Mouse (Mus musculus) liver, embryonic 12.5 days (tissue): ENCODE results near the gene Zfp683. TPM values are rescaled to one million over a fixed set of nuclear protein-coding genes. Genes with fewer than 3 reads are reported as not detected.
A peak's percentile ranks its signal among the peaks of the same experiment; 100 is the strongest.

ENCODE experiments used
- ATAC-seq: fragments of 200-750 bp; cut with Nextera tagmentation; 2 replicates; pipeline ENCODE4 v1.8.0; 2017; ENCODE audit warnings: moderate number of reproducible peaks, mild to moderate bottlenecking, moderate library complexity
- H3K27ac ChIP-seq: fragments of 300-500 bp; sonication (generic); 2 replicates; pipeline ENCODE4 v1.5.1; 2016; ENCODE audit warnings: mild to moderate bottlenecking
- H3K27me3 ChIP-seq: fragments of 300-500 bp; sonication (generic); replicated peaks from 2 replicates; pipeline ENCODE4 v1.6.1; 2016; ENCODE audit warnings: mild to moderate bottlenecking, moderate library complexity
- H3K36me3 ChIP-seq: fragments of 300-500 bp; sonication (generic); 2 replicates; pipeline ENCODE4 v1.6.1; 2016; ENCODE audit warnings: mild to moderate bottlenecking, moderate library complexity
- H3K4me1 ChIP-seq: fragments of 300-500 bp; sonication (generic); 2 replicates; pipeline ENCODE4 v1.6.1; 2016
- H3K4me2 ChIP-seq: fragments of 300-500 bp; sonication (generic); 2 replicates; pipeline ENCODE4 v1.6.1; 2016; ENCODE audit warnings: mild to moderate bottlenecking, moderate library complexity
- H3K4me3 ChIP-seq: fragments of 300-500 bp; sonication (generic); 2 replicates; pipeline ENCODE4 v1.5.1; 2016; ENCODE audit warnings: mild to moderate bottlenecking, moderate library complexity
- H3K9ac ChIP-seq: fragments of 300-500 bp; sonication (generic); 2 replicates; pipeline ENCODE4 v1.6.1; 2016; ENCODE audit warnings: mild to moderate bottlenecking, moderate library complexity
- H3K9me3 ChIP-seq: fragments of 300-500 bp; sonication (generic); replicated peaks from 2 replicates; pipeline ENCODE4 v1.6.1; 2016; ENCODE audit warnings: mild to moderate bottlenecking, moderate library complexity
- WGBS: fragments of 180-500 bp; shearing (Covaris S2); methylation state at CpG from one replicate; pipeline ENCODE4 v1.1.7; 2016; ENCODE audit not compliant: insufficient replicate concordance; 5-methylcytosine and 5-hydroxymethylcytosine counted together
- polyA plus RNA-seq: library from polyadenylated mRNA; unstranded; fragments of >200 nt; fragmentation: Nextera tagmentation; extraction: Ambion mirVana; gene quantifications from 2 replicates; pipeline ENCODE4 v1.2.1, GENCODE M21; 2016

Gene Zfp683
- polyA plus RNA-seq, 1 experiment from 2014 or later = not detected

DNA sequence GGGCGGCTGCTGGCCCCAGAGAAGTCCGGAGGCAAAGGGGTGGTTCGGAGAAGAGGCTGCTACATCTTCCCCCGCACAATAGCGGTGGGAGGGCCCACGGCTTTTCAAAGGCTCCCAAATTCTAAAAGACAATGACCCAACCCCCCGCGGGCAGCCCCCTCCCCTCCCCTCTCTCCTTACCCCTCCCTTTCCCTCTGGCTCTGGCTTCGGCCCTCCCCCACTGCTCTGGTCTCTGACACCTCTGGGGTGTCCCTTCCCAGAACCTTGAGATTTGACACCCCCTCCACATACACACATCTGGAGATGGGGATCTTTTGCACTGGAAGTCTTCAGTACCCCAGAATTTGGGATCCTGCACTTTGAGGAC, 34.9 kb upstream of the Zfp683 start, which contains the start of gene Lin28a:
Gene Lin28a (minus strand): TSS at position 63 of the 367 bp plus-strand sequence.
- Histone ChIP-seq H3K36me3 (no peaks in the 10 kb centered on the region), H3K4me3 (peak within 1 kb of the TSS; percentile 44), H3K9me3 (no peaks in the 10 kb centered on the region), H3K27me3 (peaks cover 55% of the 10 kb centered on the region), H3K9ac (peak within 1 kb of the TSS; percentile 36; the same call in 1 of the 2 replicates), H3K4me1 (peaks cover 17% of the 10 kb centered on the region; the same call in 1 of the 2 replicates), H3K27ac (peak within 1 kb of the TSS; percentile 65), H3K4me2 (peak within 1 kb of the TSS; percentile 53)
- under 1% methylated on average over 9 of the region's 9 CpGs for WGBS
- 0 out of 2 replicates have a peak, but pooled peaks have one; percentile 33 for ATAC-seq

DNA sequence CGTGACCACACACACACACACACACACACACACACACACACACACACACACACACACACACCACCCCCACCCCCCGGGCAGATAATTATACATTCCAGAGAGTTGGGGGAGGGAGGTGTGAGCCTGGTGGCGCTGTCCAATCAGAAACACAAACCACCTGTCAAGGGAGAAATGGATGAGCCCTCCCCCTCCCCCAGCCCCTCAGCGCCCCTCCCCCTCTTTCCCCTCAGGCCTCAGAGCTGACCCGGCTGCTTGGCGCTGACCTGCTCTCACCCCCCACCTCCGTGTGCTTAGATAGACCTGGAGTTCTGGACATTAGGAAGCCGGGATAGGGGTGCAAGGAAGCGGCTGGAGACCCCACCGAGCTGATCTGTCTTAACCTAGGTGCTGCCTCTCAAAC, 34.4 kb upstream of the Zfp683 start:
- Histone ChIP-seq H3K4me3 (no peak overlapping the region), H3K4me2 (peak overlapping the region; percentile 53), H3K9ac (no peak overlapping the region), H3K27ac (peak overlapping the region; percentile 20), H3K4me1 (peaks cover 17% of the 10 kb centered on the region; the same call in 1 of the 2 replicates), H3K27me3 (peaks cover 55% of the 10 kb centered on the region), H3K36me3 (no peaks in the 10 kb centered on the region), H3K9me3 (no peaks in the 10 kb centered on the region)
- WGBS = 5% methylated on average over 9 of the region's 10 CpGs
- peak; percentile 31; the same call in 1 of the 2 replicates for ATAC-seq

DNA sequence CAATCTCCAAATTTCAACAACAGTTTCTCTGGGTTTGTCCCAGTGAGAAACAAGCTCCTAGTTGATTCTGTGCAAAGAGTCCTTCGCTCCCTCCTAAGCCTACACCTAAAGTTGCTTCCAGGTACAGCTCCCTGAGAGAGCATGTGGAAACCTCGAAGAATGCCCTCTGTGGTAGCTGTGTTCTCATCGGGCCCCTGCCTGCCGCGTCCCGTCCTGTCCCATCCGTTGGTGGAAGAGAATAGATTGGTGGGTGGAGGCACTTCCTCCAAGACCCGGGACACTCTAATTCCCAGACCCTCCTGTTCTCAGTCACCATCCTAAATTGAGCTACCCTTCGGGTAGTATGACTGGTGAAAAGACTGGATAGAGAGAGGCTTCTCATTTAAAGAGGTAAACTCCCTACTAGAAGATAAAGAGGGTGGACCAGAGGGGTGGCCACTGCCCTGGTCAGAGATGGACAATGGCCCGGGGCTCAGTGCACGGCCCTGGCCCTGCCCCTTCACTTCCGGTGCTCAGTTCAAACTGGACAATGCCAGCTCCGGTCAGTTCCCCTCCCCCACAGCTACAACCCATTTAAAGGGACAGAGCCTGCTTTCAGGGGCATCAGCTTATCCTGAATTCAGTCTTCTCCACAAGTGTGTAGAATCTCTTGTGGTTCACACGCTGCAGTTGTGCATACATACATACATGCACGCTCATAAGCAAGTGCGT, 33.8 kb upstream of the Zfp683 start:
- Histone ChIP-seq H3K9me3 (no peaks in the 10 kb centered on the region), H3K27ac (peak overlapping the region; percentile 20), H3K4me2 (peak overlapping the region; percentile 53), H3K4me3 (no peak overlapping the region), H3K4me1 (peaks cover 17% of the 10 kb centered on the region; the same call in 1 of the 2 replicates), H3K36me3 (no peaks in the 10 kb centered on the region), H3K27me3 (peaks cover 55% of the 10 kb centered on the region), H3K9ac (no peak overlapping the region)
- 4% methylated on average over 16 of the region's 16 CpGs for WGBS
- ATAC-seq = peak; percentile 57

DNA sequence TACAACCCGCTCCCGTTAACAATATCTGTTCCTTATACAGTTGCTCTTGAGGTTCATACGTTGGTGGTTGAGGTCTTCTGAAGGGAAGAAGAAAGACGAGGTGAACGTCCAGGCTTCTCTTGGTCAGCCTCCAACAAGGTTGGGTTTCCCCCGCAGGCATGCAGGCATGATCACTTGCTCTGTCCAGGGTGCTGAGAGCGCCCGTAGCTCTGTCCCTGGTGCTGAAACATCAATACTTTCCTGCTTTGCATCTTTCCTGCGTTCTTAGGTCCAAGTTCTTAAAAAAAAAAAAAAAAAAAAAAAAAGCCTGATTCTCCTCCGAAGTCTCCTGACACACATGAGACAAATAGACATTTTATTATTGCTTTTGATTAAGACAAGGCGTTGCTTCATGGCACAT, 33.0 kb upstream of the Zfp683 start:
- ATAC-seq = no peak
- Histone ChIP-seq H3K27ac (no peak overlapping the region), H3K4me1 (peaks cover 17% of the 10 kb centered on the region; the same call in 1 of the 2 replicates), H3K9me3 (no peaks in the 10 kb centered on the region), H3K36me3 (no peaks in the 10 kb centered on the region), H3K4me3 (no peak overlapping the region), H3K4me2 (no peak overlapping the region), H3K27me3 (peaks cover 50% of the 10 kb centered on the region), H3K9ac (no peak overlapping the region)
- WGBS = 2% methylated on average over 11 of the region's 11 CpGs

GRCm38 (mm10) chr4:134025802-134026201, 27.8 kb upstream of the Zfp683 start:
- ATAC-seq = no peak
- Histone ChIP-seq H3K9ac (no peak overlapping the region), H3K4me1 (no peaks in the 10 kb centered on the region), H3K4me2 (no peak overlapping the region), H3K4me3 (no peak overlapping the region), H3K27ac (no peak overlapping the region), H3K36me3 (no peaks in the 10 kb centered on the region), H3K27me3 (no peaks in the 10 kb centered on the region), H3K9me3 (0 out of 2 replicates have a peak, but pooled peaks cover 4% of the 10 kb centered on the region)
- WGBS = 69% methylated on average over 9 of the region's 9 CpGs

GRCm38 (mm10) chr4:134035953-134036352, 17.7 kb upstream of the Zfp683 start:
- WGBS = 6% methylated on average over 16 of the region's 16 CpGs
- no peaks in the 10 kb centered on the region for H3K4me1 ChIP-seq
- no peaks in the 10 kb centered on the region for H3K9me3 ChIP-seq
- no peak overlapping the region for H3K27ac ChIP-seq
- ATAC-seq = peak; percentile 27; the same call in 1 of the 2 replicates
- 0 out of 2 replicates have a peak, but pooled peaks cover 19% of the 10 kb centered on the region for H3K27me3 ChIP-seq
- H3K4me2 ChIP-seq = no peak overlapping the region
- no peaks in the 10 kb centered on the region for H3K36me3 ChIP-seq
- H3K4me3 ChIP-seq = no peak overlapping the region
- H3K9ac ChIP-seq = no peak overlapping the region

- no peak overlapping the region for H3K4me3 ChIP-seq
- no peak overlapping the region for H3K9ac ChIP-seq
- H3K27me3 ChIP-seq = peaks cover 38% of the 10 kb centered on the region; the same call in 1 of the 2 replicates
- H3K27ac ChIP-seq = no peak overlapping the region
- no peaks in the 10 kb centered on the region for H3K36me3 ChIP-seq
- no peaks in the 10 kb centered on the region for H3K9me3 ChIP-seq
- H3K4me2 ChIP-seq = no peak overlapping the region
- ATAC-seq = no peak
- 19% methylated on average over 9 of the region's 9 CpGs for WGBS
- peaks cover 5% of the 10 kb centered on the region; the same call in 1 of the 2 replicates for H3K4me1 ChIP-seq
Measured at GRCm38 (mm10) chr4:134041317-134042123, 12.1 kb upstream of the Zfp683 start.

- Histone ChIP-seq H3K27ac (no peak overlapping the region), H3K4me3 (no peak overlapping the region), H3K4me2 (no peak overlapping the region), H3K27me3 (peaks cover 30% of the 10 kb centered on the region; the same call in 1 of the 2 replicates), H3K9me3 (no peaks in the 10 kb centered on the region), H3K9ac (no peak overlapping the region), H3K4me1 (peaks cover 5% of the 10 kb centered on the region; the same call in 1 of the 2 replicates), H3K36me3 (no peaks in the 10 kb centered on the region)
- no peak for ATAC-seq
- WGBS = 19% methylated on average over 2 of the region's 2 CpGs
Measured at GRCm38 (mm10) chr4:134043041-134043440, 10.6 kb upstream of the Zfp683 start.

DNA sequence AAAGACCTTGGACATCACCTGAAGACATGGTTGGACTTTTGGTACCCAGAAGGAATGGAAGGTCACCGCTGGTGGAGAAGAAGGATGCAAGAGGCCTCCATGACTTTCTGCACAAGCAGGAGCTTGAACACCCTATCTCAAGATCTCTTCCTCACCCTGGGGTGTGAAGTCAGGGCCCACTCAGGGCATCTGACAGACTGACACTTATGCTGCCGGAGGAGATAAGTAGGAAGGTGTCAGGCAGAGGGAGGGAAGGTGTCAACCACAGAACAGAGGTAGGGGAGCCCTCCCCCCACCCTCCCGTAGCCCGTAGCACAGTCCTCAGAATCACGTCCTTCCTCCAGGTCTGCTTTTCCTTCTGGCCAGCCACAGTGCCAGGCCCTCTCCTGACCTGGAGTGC, 6.0 kb upstream of the Zfp683 start:
- no peak overlapping the region for H3K4me3 ChIP-seq
- no peak overlapping the region for H3K9ac ChIP-seq
- H3K27ac ChIP-seq = no peak overlapping the region
- peaks cover 17% of the 10 kb centered on the region; the same call in 1 of the 2 replicates for H3K27me3 ChIP-seq
- no peak overlapping the region for H3K4me2 ChIP-seq
- H3K36me3 ChIP-seq = no peaks in the 10 kb centered on the region
- no peaks in the 10 kb centered on the region for H3K9me3 ChIP-seq
- WGBS = 28% methylated on average over 5 of the region's 5 CpGs
- no peak for ATAC-seq
- 0 out of 2 replicates have a peak, but pooled peaks cover 8% of the 10 kb centered on the region for H3K4me1 ChIP-seq

DNA sequence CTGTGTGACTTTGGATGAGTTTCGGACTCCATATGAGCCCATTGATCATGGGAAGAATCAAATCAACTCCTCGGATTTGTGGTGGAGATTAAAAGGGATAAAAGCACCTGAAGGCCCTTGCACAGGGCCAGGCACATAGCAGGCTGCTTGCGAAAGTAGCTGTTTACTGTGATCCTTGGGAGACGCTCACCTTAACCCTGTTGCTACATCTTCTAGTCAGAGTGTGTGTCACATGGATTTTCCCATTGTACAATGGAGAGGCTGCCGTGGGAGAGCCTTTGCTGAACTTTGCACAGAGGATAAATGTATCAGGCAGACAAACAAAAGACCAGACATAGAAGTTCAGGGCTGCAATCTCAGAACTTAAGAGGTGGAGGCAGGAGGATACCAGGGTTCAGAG, 1.7 kb upstream of the Zfp683 start:
- 62% methylated on average over 5 of the region's 5 CpGs for WGBS
- Histone ChIP-seq H3K27me3 (no peaks in the 10 kb centered on the region), H3K9me3 (no peaks in the 10 kb centered on the region), H3K4me1 (0 out of 2 replicates have a peak, but pooled peaks cover 10% of the 10 kb centered on the region), H3K36me3 (no peaks in the 10 kb centered on the region), H3K4me2 (no peak overlapping the region), H3K9ac (no peak overlapping the region), H3K27ac (no peak overlapping the region), H3K4me3 (no peak overlapping the region)
- ATAC-seq = no peak

DNA sequence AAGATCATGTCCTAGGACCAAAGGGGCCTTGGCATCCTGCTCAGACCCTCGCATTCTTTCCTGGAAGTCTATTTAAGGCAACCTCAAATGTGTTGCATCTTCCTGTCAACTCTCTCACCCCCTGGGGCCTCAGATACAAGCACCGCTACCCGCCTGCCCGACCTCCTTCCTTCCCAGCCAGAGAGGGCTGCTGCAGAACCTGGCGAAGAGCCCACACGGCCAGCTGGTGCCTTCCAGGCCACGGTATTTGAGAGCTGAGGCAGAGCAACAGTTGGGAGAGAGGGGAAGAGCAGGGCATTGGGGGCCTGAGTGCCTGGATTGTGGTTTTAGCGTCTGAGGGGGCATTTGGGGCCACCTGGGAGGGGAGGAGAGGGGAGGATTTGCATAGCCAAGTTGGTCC, 1.1 kb upstream of the Zfp683 start:
- WGBS = 14% methylated on average over 8 of the region's 8 CpGs
- no peaks in the 10 kb centered on the region for H3K36me3 ChIP-seq
- no peak overlapping the region for H3K4me3 ChIP-seq
- no peaks in the 10 kb centered on the region for H3K9me3 ChIP-seq
- 0 out of 2 replicates have a peak, but pooled peaks cover 10% of the 10 kb centered on the region for H3K4me1 ChIP-seq
- no peak overlapping the region for H3K27ac ChIP-seq
- H3K9ac ChIP-seq = no peak overlapping the region
- ATAC-seq = no peak
- H3K27me3 ChIP-seq = no peaks in the 10 kb centered on the region; the same call in 1 of the 2 replicates
- H3K4me2 ChIP-seq = no peak overlapping the region
